Mouse (Mus musculus) 3T3-L1 (cell line): Measurements from ENCODE around the gene Plekhg4.

Source experiments
- DNase-seq: peaks from one replicate; pipeline ENCODE4 v3.0.0-alpha.2; 2015; ENCODE audit warnings: low read depth, low spot score

The Plekhg4 gene

GRCm38 (mm10) chr8:105349096-105349771 lies 23.8 kb upstream of the Plekhg4 start:
- no peak for DNase-seq

- DNase-seq: peak; percentile 44
Observed at GRCm38 (mm10) chr8:105350186-105350585, 22.9 kb upstream of the Plekhg4 start.

- no peak for DNase-seq
Observed at GRCm38 (mm10) chr8:105353583-105354135, 19.4 kb upstream of the Plekhg4 start.

GRCm38 (mm10) chr8:105354549-105354948 lies 18.5 kb upstream of the Plekhg4 start:
- DNase-seq: no peak

GRCm38 (mm10) chr8:105355179-105356024 lies 17.7 kb upstream of the Plekhg4 start:
- peak; percentile 89 for DNase-seq

GRCm38 (mm10) chr8:105356681-105357080 lies 16.4 kb upstream of the Plekhg4 start:
- no peak for DNase-seq

GRCm38 (mm10) chr8:105359208-105359607 lies 13.9 kb upstream of the Plekhg4 start:
- DNase-seq: no peak

GRCm38 (mm10) chr8:105359646-105360045 lies 13.4 kb upstream of the Plekhg4 start:
- peak; percentile 82 for DNase-seq

- no peak for DNase-seq
Observed at GRCm38 (mm10) chr8:105361751-105362702, 11.0 kb upstream of the Plekhg4 start.

- peak; percentile 63 for DNase-seq
Observed at GRCm38 (mm10) chr8:105367107-105367506, 6.0 kb upstream of the Plekhg4 start.

GRCm38 (mm10) chr8:105372473-105372872 lies 601 bp upstream of the Plekhg4 start:
- peak; percentile 87 for DNase-seq

GRCm38 (mm10) chr8:105374513-105374966 lies 1.5 kb downstream of the Plekhg4 start:
- DNase-seq: no peak

- DNase-seq: no peak
Observed at GRCm38 (mm10) chr8:105378673-105379072, 5.6 kb downstream of the Plekhg4 start.

GRCm38 (mm10) chr8:105380308-105380707 lies 7.2 kb downstream of the Plekhg4 start:
- DNase-seq: no peak

- no peak for DNase-seq
Observed at GRCm38 (mm10) chr8:105384070-105384469, 11.0 kb downstream of the Plekhg4 start.

- DNase-seq: peak; percentile 97
Observed at GRCm38 (mm10) chr8:105387151-105387550, 14.1 kb downstream of the Plekhg4 start.

GRCm38 (mm10) chr8:105389096-105389495 lies 16.0 kb downstream of the Plekhg4 start:
- DNase-seq: no peak

- DNase-seq: no peak
Observed at GRCm38 (mm10) chr8:105393089-105393787, 20.2 kb downstream of the Plekhg4 start.

GRCm38 (mm10) chr8:105393915-105394314 lies 20.8 kb downstream of the Plekhg4 start:
- DNase-seq: no peak

- DNase-seq: peak; percentile 84
Observed at GRCm38 (mm10) chr8:105397747-105398146, 24.7 kb downstream of the Plekhg4 start.

GRCm38 (mm10) chr8:105400016-105400415 lies 26.9 kb downstream of the Plekhg4 start:
- DNase-seq: no peak
